Mouse (Mus musculus) C2C12 (cell line): ENCODE results near the gene Itpkb. TPM values are rescaled to one million over a fixed set of nuclear protein-coding genes. Genes with fewer than 3 reads are reported as not detected.

Experiments
- H3K27me3 ChIP-seq: one replicate; pipeline ENCODE4 v1.6.1; 2011; ENCODE audit not compliant: control insufficient read depth, insufficient read depth, insufficient read length
- H3K36me3 ChIP-seq: one replicate; pipeline ENCODE4 v1.6.1; 2011; ENCODE audit not compliant: control insufficient read depth, insufficient read depth
- H3K4me3 ChIP-seq: one replicate; pipeline ENCODE4 v1.5.1; 2011; ENCODE audit warnings: mild to moderate bottlenecking, control low read depth; ENCODE audit not compliant: poor library complexity, insufficient read depth, severe bottlenecking
- H3K79me2 ChIP-seq: one replicate; pipeline ENCODE4 v1.6.1; 2011; ENCODE audit not compliant: control insufficient read depth, insufficient read depth
- H3K79me3 ChIP-seq: one replicate; pipeline ENCODE4 v1.6.1; 2011; ENCODE audit warnings: low read depth, control low read depth
- H3ac ChIP-seq: one replicate; pipeline ENCODE3; 2011; ENCODE audit warnings: low read depth; ENCODE audit not compliant: control insufficient read depth, insufficient read length
- CEBPB ChIP-seq: IDR thresholded peaks from one replicate; pipeline ENCODE4 v1.6.1; 2011; ENCODE audit warnings: low read depth, mild to moderate bottlenecking, control low read depth, moderate library complexity
- CTCF ChIP-seq: IDR thresholded peaks from one replicate; pipeline ENCODE4 v1.5.1; 2011; ENCODE audit not compliant: control insufficient read depth, insufficient read depth, insufficient read length
- FOSL1 ChIP-seq: IDR thresholded peaks from one replicate; pipeline ENCODE4 v1.8.0; 2011; ENCODE audit warnings: mild to moderate bottlenecking, low read length; ENCODE audit not compliant: poor library complexity, insufficient read depth, severe bottlenecking
- MAX ChIP-seq: IDR thresholded peaks from one replicate; pipeline ENCODE4 v1.6.1; 2011; ENCODE audit warnings: mild to moderate bottlenecking, control low read depth
- MYOD1 ChIP-seq: IDR thresholded peaks from one replicate; pipeline ENCODE4 v1.6.1; 2011; ENCODE audit warnings: low read depth; ENCODE audit not compliant: control insufficient read depth, insufficient read length
- MYOG ChIP-seq: IDR thresholded peaks from one replicate; pipeline ENCODE4 v1.6.1; 2011; ENCODE audit not compliant: control insufficient read depth, insufficient read length; ENCODE audit errors: extremely low read depth
- USF1 ChIP-seq: IDR thresholded peaks from one replicate; pipeline ENCODE4 v1.6.1; 2011; ENCODE audit warnings: low read depth, mild to moderate bottlenecking, control low read depth, moderate library complexity
- polyA plus RNA-seq: library from polyadenylated mRNA; unstranded; fragments of >200 nt; fragmentation: generic; extraction: Trizol; gene quantifications from one replicate; pipeline ENCODE4 v1.2.1, GENCODE M21; 2012; ENCODE audit warnings: missing spikeins

The Itpkb gene
- polyA plus RNA-seq, 1 experiment = 1.1 TPM

DNA sequence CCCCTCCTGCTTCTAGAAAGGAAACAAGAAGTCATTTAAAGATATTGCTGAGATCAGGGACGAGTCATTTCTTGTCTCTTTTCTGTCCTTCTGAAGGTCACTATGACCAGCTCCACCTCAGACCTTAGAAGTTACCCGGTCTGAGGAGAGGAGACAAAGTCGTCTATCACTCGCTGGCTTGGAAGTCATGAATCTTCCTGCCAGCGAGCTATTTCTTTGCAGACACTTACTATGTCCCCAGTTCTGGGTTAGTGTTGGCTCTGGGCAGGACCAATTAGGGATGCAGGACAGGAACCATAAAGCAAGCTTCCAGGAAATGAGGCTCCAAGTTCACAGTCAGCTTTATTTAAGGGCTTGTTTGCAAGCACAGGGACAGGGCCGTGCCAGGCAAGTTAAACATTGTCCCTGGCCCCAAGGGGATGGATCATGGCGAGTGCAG lies 27.6 kb downstream of the Itpkb start:
- no peaks in the 10 kb centered on the region for H3K79me3 ChIP-seq
- no peaks in the 10 kb centered on the region for H3K36me3 ChIP-seq
- H3ac ChIP-seq = no peak overlapping the region
- H3K4me3 ChIP-seq = no peak overlapping the region
- peaks cover 4% of the 10 kb centered on the region for H3K27me3 ChIP-seq
- H3K79me2 ChIP-seq = no peaks in the 10 kb centered on the region
- TF ChIP-seq CTCF (no peak), MAX (no peak), FOSL1 (no peak), MYOG (no peak), CEBPB (no peak), USF1 (no peak), MYOD1 (no peak)

DNA sequence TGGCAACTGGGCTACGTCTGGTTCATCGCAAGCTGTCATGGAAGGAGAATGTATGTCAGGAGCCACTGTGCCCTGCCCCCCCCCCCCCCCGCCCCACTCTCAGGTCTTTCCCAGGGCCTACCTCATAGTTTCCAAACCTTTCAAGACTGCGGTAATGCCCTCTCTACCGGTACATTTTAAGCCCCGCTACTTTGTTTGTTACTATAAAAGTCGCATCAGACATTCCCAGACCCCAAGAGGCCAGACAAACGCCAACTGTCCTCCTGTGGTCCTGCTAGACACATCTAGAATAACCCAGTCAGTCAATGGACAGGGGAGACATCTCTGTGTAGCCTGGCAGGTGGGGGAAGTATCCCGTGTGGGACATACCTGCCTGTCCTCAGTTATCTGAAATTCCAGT lies 28.2 kb downstream of the Itpkb start:
- Histone ChIP-seq H3ac (no peak overlapping the region), H3K79me2 (no peaks in the 10 kb centered on the region), H3K79me3 (no peaks in the 10 kb centered on the region), H3K4me3 (no peak overlapping the region), H3K36me3 (no peaks in the 10 kb centered on the region), H3K27me3 (peaks cover 4% of the 10 kb centered on the region)
- no peak for TF ChIP-seq MAX
- TF ChIP-seq MYOG = no peak

DNA sequence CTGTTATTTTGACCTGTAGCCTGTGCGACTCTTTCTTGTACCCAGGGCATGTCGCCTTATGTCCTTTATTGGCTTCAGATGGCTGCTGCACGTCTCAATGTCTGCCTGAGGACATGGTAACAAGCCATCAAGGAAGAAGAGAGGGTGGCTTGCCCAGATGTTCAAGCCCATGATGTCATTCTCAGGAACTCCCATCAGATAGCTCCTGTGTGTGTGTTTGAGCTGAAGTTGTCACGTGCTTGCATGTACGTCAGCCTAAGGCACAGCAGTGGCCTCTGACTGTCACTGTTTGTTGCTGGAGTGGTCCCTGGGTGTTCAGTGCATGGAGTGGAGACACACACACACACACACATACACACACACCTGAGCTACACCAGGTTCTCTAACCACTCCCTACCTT lies 29.0 kb downstream of the Itpkb start:
- H3K79me3 ChIP-seq = no peaks in the 10 kb centered on the region
- peaks cover 4% of the 10 kb centered on the region for H3K27me3 ChIP-seq
- no peak overlapping the region for H3K4me3 ChIP-seq
- TF ChIP-seq CEBPB (no peak), USF1 (no peak), FOSL1 (no peak), MAX (no peak), MYOG (no peak), MYOD1 (no peak), CTCF (no peak)
- H3ac ChIP-seq = no peak overlapping the region
- no peaks in the 10 kb centered on the region for H3K79me2 ChIP-seq
- H3K36me3 ChIP-seq = no peaks in the 10 kb centered on the region

DNA sequence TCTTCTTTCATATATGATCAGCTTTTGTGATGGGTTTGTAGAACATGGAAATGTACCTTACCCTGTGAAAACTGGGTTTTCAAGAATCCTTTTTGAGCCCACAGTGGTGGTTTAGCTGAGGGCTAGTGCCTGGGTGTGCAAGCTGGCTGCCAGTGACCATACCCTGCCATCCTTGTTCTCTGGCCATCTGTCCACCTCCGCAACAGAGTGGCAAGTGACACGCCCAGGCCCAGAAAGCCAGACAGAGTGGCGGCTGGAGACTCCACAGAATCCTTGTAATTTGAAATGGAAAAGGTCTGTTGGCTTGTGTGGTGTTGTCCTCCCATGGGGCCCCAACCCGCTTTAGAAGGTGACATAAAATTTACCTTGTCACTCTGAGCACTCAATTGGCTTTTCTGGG lies 31.9 kb downstream of the Itpkb start:
- no peak overlapping the region for H3ac ChIP-seq
- H3K79me3 ChIP-seq = no peaks in the 10 kb centered on the region
- no peaks in the 10 kb centered on the region for H3K36me3 ChIP-seq
- H3K79me2 ChIP-seq = no peaks in the 10 kb centered on the region
- peaks cover 4% of the 10 kb centered on the region for H3K27me3 ChIP-seq
- TF ChIP-seq MYOG (no peak), FOSL1 (no peak), MYOD1 (no peak), USF1 (no peak), CTCF (no peak), CEBPB (no peak), MAX (no peak)
- H3K4me3 ChIP-seq = no peak overlapping the region

DNA sequence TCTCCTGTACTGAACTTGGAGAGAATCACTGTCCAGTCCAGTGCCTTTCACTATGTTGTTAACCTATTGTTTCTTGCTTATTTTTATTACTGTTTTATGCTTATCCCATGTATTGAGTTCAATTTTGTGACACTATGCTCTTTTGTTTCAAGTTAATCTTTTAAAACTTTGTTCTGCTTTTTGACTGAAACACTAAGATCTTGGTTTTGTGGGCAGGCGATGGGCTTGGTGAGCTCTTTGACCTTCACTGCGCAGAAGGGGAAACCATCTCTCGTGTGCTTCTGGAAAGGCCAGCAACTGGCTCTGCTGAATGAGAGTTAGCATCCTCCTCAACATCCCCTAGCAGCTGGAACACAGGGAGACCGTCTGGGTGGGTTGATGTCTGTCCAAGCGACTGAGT lies 32.6 kb downstream of the Itpkb start:
- H3K36me3 ChIP-seq = no peaks in the 10 kb centered on the region
- no peak for TF ChIP-seq MYOD1
- TF ChIP-seq FOSL1 = no peak
- TF ChIP-seq CEBPB = no peak
- no peak overlapping the region for H3K4me3 ChIP-seq
- no peaks in the 10 kb centered on the region for H3K79me3 ChIP-seq
- no peaks in the 10 kb centered on the region for H3K79me2 ChIP-seq
- H3ac ChIP-seq = no peak overlapping the region
- peaks cover 4% of the 10 kb centered on the region for H3K27me3 ChIP-seq

DNA sequence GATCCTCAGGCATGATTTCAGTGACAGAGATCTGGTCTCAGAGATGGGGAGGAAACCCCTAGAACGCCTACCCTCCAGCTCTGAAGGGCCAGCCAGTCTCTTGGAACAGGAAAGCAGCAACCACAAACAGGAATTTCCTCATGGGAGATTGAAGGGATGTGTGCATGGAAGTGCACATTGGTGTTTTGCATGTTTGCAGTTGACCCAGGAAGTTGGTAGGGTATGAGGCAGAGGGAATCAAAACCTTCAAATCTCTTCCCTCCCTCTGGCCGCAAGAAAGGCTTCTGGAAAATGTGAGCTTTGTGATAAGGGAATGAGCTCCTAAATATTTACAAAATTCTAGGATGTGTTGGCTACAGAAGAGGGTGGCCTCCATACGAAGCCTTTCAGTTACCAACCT lies 33.0 kb downstream of the Itpkb start:
- Histone ChIP-seq H3K79me2 (no peaks in the 10 kb centered on the region), H3K36me3 (no peaks in the 10 kb centered on the region), H3K27me3 (peaks cover under 1% of the 10 kb centered on the region), H3K79me3 (no peaks in the 10 kb centered on the region), H3K4me3 (no peak overlapping the region), H3ac (no peak overlapping the region)
- TF ChIP-seq CTCF (no peak), MAX (no peak), MYOG (no peak), CEBPB (no peak), MYOD1 (no peak), FOSL1 (no peak), USF1 (no peak)
